Mouse (Mus musculus): Measurements from ENCODE around the gene Nrxn3. TPM values are rescaled to one million over a fixed set of nuclear protein-coding genes. Genes with fewer than 3 reads are reported as not detected.

The Nrxn3 gene
- polyA plus RNA-seq, 1 experiment from 2014 or later: 53.1 TPM

DNA sequence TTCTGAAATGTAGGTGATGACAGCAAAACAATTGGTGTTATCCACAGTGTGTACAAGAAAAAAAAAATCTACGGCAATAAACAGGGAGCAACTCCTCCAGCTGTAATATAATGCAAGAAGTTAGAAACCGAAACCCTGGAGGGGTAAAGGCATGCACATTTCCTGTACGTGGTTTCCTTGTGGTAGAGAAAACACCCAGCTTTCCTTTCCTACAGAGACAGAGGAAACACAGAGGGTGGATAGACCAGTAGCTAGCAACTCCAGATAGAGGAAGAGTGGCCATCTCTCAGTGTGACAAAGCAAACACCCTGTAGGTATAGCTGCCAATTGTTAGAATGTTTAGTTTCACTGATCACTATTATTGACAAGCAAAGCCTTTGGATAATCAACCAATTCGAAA lies 642.2 kb downstream of the Nrxn3 start:
- Histone ChIP-seq H3K27ac (no peak overlapping the region), H3K4me3 (no peak overlapping the region), H3K36me3 (no peaks in the 10 kb centered on the region), H3K4me2 (replicated peaks) (no peak overlapping the region), H3K4me1 (no peaks in the 10 kb centered on the region), H3K27me3 (no peaks in the 10 kb centered on the region), H3K9me3 (replicated peaks) (no peaks in the 10 kb centered on the region), H3K9ac (no peak overlapping the region)
- ATAC-seq (ENCODE audit: low FRiP score): no peak
- WGBS: 76% methylated on average over 4 of the region's 4 CpGs

DNA sequence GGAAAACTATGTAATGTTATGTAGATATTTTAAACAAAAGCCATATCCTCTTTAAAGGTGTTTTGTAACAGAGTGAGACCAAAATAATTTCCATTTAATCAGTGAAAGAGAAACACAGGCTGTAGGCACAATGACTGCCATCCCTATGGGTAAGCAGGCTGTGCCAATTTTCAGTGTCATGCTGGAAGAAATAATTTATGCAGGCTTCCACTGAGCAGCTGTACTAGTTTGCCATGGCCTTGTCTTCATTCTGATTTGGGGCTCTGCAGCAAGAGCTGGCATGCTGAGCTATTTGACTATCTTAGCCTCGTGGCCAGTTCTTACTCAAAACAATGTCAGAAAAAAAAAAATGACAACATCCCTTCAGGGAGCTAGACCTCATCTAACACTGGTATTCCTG lies 647.3 kb downstream of the Nrxn3 start:
- Histone ChIP-seq H3K36me3 (no peaks in the 10 kb centered on the region), H3K4me1 (no peaks in the 10 kb centered on the region), H3K27me3 (no peaks in the 10 kb centered on the region), H3K4me3 (no peak overlapping the region), H3K4me2 (replicated peaks) (no peak overlapping the region), H3K9ac (no peak overlapping the region), H3K9me3 (replicated peaks) (no peaks in the 10 kb centered on the region), H3K27ac (no peak overlapping the region)
- ATAC-seq (ENCODE audit: low FRiP score): no peak
- WGBS: 40% methylated on average over 1 of the region's 1 CpGs

DNA sequence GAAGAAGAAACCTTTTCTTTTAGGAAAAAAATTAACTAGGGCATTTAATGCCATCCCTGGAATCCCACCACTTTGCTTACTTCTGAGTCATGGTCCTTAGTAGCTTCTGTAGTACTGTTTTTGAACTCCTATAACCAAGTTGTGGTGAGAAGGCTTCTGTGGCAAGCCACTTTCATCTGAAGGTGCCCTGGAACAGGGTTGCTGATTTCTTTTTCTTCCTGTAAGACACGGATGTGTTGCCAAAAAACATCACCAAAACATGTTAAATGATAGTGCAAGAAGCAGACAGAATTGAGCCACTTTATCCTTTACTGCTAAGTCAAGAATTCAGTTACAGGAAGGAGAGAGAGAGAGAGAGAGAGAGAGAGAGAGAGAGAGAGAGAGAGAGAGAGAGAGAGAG lies 653.9 kb downstream of the Nrxn3 start:
- H3K9ac ChIP-seq: no peak overlapping the region
- no peak overlapping the region for H3K4me3 ChIP-seq
- no peaks in the 10 kb centered on the region for H3K27me3 ChIP-seq
- H3K36me3 ChIP-seq: no peaks in the 10 kb centered on the region
- H3K9me3 ChIP-seq (replicated peaks): no peaks in the 10 kb centered on the region
- no peak overlapping the region for H3K4me2 ChIP-seq (replicated peaks)
- H3K4me1 ChIP-seq: no peaks in the 10 kb centered on the region
- ATAC-seq (ENCODE audit: low FRiP score): no peak
- no peak overlapping the region for H3K27ac ChIP-seq
- WGBS: 86% methylated on average over 1 of the region's 1 CpGs

DNA sequence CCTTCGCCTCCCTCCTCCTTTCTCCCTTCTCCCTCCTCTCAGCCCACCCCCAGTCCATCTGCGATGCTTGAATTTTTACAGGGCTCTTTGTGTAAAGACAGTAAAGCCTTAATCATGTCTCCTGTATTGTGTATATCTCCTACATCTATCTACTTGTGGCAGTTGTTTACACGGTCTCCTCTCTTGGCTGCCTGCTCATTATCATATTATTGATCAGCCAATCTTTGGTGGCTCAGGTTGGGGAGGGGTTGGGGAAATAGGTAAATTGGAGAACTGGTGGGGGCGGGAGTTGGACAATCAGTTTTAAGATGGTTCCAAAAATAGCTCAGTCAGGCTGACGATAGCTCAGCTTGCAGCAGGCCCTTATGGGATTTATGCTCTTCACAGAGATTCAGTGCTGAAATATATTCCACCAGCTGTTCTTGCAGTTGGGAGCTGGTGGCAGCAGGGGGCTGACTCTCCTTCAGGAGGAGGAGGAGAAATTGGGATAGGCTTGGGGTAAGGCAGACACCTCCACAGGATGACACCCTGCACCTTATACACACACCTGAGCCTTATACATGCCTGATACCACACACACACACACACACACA lies 654.5 kb downstream of the Nrxn3 start:
- no peak overlapping the region for H3K27ac ChIP-seq
- no peak; the same call in 1 of the 2 replicates for ATAC-seq (ENCODE audit: low FRiP score)

DNA sequence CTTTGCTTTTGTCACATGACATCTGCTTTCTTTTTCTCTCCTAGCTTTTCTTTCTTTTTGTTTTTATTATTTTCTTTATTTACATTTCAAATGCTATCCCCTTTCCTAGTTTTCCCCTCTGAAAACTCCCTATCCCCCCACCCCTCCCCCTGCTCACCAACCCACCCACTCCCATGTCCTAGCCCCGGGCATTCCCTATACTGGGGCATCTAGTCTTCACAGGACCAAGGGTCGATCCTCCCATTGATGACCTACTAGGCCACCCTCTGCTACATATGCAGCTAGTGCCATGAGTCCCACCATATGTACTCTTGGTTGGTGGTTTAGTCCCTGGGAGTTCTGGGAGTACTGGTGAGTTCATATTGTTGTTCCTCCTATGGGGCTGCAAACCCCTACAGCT lies 655.0 kb downstream of the Nrxn3 start:
- Histone ChIP-seq H3K4me1 (no peaks in the 10 kb centered on the region), H3K9me3 (replicated peaks) (no peaks in the 10 kb centered on the region), H3K4me3 (no peak overlapping the region), H3K36me3 (no peaks in the 10 kb centered on the region), H3K27ac (no peak overlapping the region), H3K9ac (no peak overlapping the region), H3K27me3 (no peaks in the 10 kb centered on the region), H3K4me2 (replicated peaks) (no peak overlapping the region)
- WGBS: 81% methylated on average over 2 of the region's 2 CpGs
- ATAC-seq (ENCODE audit: low FRiP score): no peak

More for the DNA sequence above, 654.5 kb downstream of the Nrxn3 start:
- Histone ChIP-seq H3K9ac (no peak overlapping the region), H3K4me2 (replicated peaks) (no peak overlapping the region), H3K9me3 (replicated peaks) (no peaks in the 10 kb centered on the region), H3K27me3 (no peaks in the 10 kb centered on the region), H3K4me1 (no peaks in the 10 kb centered on the region), H3K4me3 (no peak overlapping the region), H3K36me3 (no peaks in the 10 kb centered on the region)
- 65% methylated on average over 5 of the region's 5 CpGs for WGBS

DNA sequence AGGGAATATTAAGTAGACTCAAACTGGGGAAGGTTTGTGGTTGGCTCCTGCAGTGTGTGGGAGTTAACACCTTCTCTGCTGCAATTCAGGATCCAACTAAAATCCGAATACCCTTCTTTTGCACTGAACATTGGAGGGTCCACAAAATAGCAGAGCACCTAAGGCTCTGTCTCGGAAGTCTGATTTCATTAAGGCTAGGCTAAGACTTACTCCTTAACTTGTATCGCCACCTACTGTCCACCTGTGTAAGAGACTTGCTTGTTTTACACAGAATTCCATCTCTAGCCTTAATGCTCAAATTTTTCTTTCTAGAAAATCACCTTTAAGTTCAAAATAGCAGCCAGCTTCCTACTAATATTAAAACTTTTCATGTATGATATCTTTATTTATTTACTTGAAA lies 660.6 kb downstream of the Nrxn3 start:
- 23% methylated on average over 3 of the region's 3 CpGs for WGBS
- Histone ChIP-seq H3K27ac (no peak overlapping the region), H3K27me3 (no peaks in the 10 kb centered on the region), H3K4me2 (replicated peaks) (no peak overlapping the region), H3K36me3 (no peaks in the 10 kb centered on the region), H3K9me3 (replicated peaks) (no peaks in the 10 kb centered on the region), H3K4me1 (no peaks in the 10 kb centered on the region), H3K9ac (no peak overlapping the region), H3K4me3 (no peak overlapping the region)
- ATAC-seq (ENCODE audit: low FRiP score): no peak

DNA sequence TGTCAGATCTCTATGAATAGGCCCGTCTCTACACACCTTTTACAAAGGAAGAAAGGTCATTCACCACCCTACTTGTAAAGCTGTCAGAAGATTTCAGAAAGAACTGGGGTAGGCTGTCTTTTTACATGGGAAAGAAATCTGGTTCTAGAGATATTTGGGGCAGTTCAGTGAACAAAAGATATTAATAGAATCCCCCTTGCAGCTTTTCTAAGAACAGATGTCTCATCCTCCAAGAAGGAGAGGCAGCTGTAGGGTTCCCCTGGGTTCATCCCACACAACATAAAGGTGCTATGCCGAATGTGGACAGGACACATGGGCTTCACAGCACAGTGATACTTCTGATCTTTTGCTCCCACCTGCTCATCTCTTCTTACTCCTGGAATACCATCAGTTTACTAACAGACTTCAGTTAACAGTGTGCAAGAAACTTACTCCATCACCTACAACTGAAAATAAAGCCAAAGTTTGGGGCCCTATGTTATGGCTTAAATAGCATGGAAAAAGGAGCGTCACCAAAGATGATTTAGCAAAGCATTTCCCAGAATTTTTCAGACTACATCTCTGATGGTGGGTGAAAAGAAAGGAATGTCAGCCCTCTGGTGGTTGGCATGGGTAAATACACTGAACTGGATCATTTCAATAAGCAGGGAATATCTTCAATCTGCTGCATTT lies 672.6 kb downstream of the Nrxn3 start:
- Histone ChIP-seq H3K4me1 (0 out of 2 replicates have a peak, but pooled peaks cover 2% of the 10 kb centered on the region), H3K27ac (no peak overlapping the region), H3K9ac (no peak overlapping the region), H3K4me3 (no peak overlapping the region), H3K27me3 (no peaks in the 10 kb centered on the region), H3K36me3 (no peaks in the 10 kb centered on the region), H3K9me3 (replicated peaks) (no peaks in the 10 kb centered on the region), H3K4me2 (replicated peaks) (no peak overlapping the region)
- ATAC-seq (ENCODE audit: low FRiP score): no peak
- WGBS: 62% methylated on average over 3 of the region's 3 CpGs

DNA sequence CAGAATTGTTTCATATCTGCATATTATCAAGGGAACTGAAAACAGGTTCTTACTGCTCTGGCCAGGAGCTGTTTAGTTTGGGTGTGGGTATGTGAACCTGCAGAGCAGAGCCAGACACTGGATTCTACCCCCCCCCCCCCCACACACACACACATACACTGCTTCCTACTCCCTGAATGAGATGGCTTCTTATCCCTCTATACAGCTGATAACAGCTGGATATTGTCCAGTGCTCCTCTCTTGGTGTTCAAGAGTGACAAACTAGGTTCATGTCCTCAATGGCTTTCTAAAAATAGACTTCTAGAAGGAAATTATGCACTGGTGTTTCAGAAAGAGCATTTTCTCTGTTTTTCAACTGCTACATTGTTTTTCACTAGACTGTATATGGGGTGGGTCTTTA lies 713.8 kb downstream of the Nrxn3 start:
- no peak overlapping the region for H3K4me2 ChIP-seq (replicated peaks)
- no peaks in the 10 kb centered on the region for H3K9me3 ChIP-seq (replicated peaks)
- no peak overlapping the region for H3K9ac ChIP-seq
- no peaks in the 10 kb centered on the region for H3K4me1 ChIP-seq
- no peaks in the 10 kb centered on the region for H3K27me3 ChIP-seq
- H3K27ac ChIP-seq: no peak overlapping the region
- H3K36me3 ChIP-seq: no peaks in the 10 kb centered on the region
- no peak overlapping the region for H3K4me3 ChIP-seq
- ATAC-seq (ENCODE audit: low FRiP score): no peak

DNA sequence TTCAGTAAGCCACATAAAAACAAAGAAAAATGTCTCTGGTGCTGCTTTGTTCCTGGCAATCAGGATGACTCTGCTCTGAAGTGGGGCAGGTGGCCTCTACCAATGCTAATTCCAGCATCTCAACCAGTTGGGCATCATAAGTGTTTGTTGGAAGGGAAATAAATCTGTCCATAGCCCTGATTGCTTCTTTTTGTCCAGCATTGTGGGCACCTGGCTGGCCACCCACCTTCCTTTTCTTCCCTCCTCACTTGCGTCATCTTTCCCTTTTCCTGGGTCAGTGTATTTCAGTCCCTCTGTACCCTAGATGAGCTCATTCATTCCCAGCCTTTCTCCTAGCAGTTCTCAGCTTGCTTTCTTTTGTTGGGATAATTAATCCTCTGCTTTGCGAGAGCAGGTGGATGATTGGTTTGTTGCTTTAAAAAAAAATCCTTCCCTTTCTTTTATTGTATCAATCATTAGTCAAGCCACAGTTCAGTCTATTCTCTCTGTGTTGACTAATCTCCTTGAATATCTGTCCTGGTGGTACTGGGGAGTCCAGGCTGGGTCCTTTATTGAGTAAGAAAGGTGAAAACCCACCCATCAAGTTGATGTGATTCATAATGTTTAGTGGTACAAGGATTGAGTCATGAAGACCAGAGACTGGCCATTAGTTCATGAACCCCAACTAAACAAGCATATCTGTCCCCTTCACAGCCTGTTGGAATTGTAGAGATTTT lies 719.8 kb downstream of the Nrxn3 start:
- no peak for ATAC-seq (ENCODE audit: low FRiP score)
- no peak overlapping the region for H3K9ac ChIP-seq
- H3K27ac ChIP-seq: no peak overlapping the region
- H3K4me1 ChIP-seq: no peaks in the 10 kb centered on the region
- H3K4me2 ChIP-seq (replicated peaks): no peak overlapping the region
- no peak overlapping the region for H3K4me3 ChIP-seq
- no peaks in the 10 kb centered on the region for H3K27me3 ChIP-seq
- H3K9me3 ChIP-seq (replicated peaks): no peaks in the 10 kb centered on the region
- 37% methylated on average over 2 of the region's 2 CpGs for WGBS
- H3K36me3 ChIP-seq: no peaks in the 10 kb centered on the region

DNA sequence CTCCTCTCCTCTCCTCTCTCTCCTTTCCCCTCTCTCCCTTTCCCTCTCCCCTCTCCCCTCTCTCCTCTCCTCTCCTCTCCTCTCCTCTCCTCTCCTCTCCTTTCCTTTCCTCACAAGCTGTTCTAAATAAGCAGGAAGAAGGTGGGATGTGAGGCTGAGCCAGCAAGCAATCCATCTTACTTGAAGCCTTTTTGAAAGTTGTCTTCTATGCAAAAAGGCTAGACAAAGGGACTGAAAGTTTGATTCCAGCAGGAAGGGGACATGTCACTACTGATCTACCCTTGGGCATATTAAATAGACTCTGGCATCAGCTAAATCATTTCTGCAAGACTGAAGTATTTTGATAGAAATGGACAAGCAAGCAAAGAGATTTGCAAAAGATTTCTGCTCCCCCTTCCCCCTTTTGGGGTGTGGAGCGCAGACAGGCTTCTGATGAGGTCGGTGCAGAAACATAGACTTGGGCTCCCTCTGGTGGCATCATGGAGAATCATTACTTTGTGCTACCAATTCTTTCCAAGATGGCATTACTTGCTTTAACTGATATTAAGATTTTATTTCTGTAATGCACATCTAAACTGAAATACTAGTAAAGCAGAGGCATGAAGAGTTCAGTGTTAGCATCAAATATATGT lies 728.1 kb downstream of the Nrxn3 start:
- Histone ChIP-seq H3K4me1 (no peaks in the 10 kb centered on the region), H3K36me3 (no peaks in the 10 kb centered on the region), H3K27me3 (no peaks in the 10 kb centered on the region), H3K4me2 (replicated peaks) (no peak overlapping the region), H3K9ac (no peak overlapping the region), H3K4me3 (no peak overlapping the region), H3K27ac (no peak overlapping the region), H3K9me3 (replicated peaks) (no peaks in the 10 kb centered on the region)
- ATAC-seq (ENCODE audit: low FRiP score): peak; percentile 74
- 0% methylated on average over 2 of the region's 2 CpGs for WGBS

DNA sequence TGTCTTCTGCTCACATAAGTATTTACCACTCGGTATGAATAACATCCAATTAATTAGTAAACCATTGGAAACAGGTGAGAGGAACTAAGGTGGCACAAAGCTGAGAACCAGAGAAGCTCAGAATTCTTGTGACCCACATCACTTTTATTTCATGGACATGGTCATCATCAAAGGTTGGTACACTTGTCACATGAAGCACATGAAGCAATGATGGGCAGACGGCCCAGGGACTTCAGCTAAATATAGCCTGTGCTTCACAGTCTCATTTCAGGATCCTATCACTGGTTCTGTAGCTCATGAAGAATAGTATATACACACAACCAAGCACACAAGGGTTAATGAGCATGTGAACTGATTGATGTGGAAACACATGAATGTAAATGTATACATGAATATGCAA lies 747.5 kb downstream of the Nrxn3 start:
- no peak overlapping the region for H3K4me3 ChIP-seq
- no peaks in the 10 kb centered on the region for H3K27me3 ChIP-seq
- H3K36me3 ChIP-seq: no peaks in the 10 kb centered on the region
- ATAC-seq (ENCODE audit: low FRiP score): no peak
- no peak overlapping the region for H3K9ac ChIP-seq
- no peaks in the 10 kb centered on the region for H3K4me1 ChIP-seq
- no peak overlapping the region for H3K4me2 ChIP-seq (replicated peaks)
- H3K9me3 ChIP-seq (replicated peaks): no peaks in the 10 kb centered on the region
- no peak overlapping the region for H3K27ac ChIP-seq
- 86% methylated on average over 2 of the region's 2 CpGs for WGBS

DNA sequence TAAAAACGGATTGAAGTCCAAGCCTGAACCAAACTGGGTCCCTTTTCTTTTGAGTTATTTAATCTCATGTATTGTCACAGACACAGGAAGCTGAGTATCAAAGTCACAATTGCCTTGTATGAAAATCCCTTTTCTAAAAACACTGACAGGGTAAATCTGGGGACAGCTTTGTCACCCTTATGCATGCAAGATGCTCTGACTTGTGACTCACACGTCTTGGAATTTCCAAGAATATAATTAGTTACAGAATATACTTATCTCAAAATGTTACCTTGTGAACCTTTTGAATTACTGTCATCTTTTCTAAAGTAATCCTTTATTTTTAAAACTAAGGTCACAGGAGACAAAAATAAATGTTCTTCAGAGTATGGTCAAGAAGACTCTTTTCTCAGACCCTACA lies 748.6 kb downstream of the Nrxn3 start:
- no peak overlapping the region for H3K4me2 ChIP-seq (replicated peaks)
- no peak for ATAC-seq (ENCODE audit: low FRiP score)
- no peaks in the 10 kb centered on the region for H3K9me3 ChIP-seq (replicated peaks)
- WGBS: 65% methylated on average over 2 of the region's 2 CpGs
- no peak overlapping the region for H3K27ac ChIP-seq
- no peak overlapping the region for H3K4me3 ChIP-seq
- no peaks in the 10 kb centered on the region for H3K27me3 ChIP-seq
- H3K4me1 ChIP-seq: no peaks in the 10 kb centered on the region
- no peak overlapping the region for H3K9ac ChIP-seq
- no peaks in the 10 kb centered on the region for H3K36me3 ChIP-seq

Measured in hindbrain, embryonic 12.5 days (tissue).